Mouse (Mus musculus) urinary bladder, adult 2 months (tissue): ENCODE data around the gene Sltm. TPM values are rescaled to one million over a fixed set of nuclear protein-coding genes. Genes with fewer than 3 reads are reported as not detected.

Experiments used
- polyA plus RNA-seq: library from polyadenylated mRNA; depleted of rRNA; stranded (reverse); fragments of >200 nt; gene quantifications from 2 replicates; pipeline ENCODE4 v1.2.3, GENCODE M21; 2012; rRNA removed

Gene Sltm
- polyA plus RNA-seq, 1 experiment = 36.6 TPM

Other genes with a start within 250 kb of the Sltm start
- 3.1 and 4.1 TPM in 2 replicates for gene Ccnb2, start 121.2 kb upstream of the Sltm start, polyA plus RNA-seq
- 27.3 and 27.6 TPM in 2 replicates for gene Rnf111, start 39.0 kb upstream of the Sltm start, polyA plus RNA-seq
- gene Gm10642, start 113.5 kb downstream of the Sltm start, polyA plus RNA-seq = 1.5 and 1.7 TPM in 2 replicates
- gene Mindy2, start 114.4 kb downstream of the Sltm start, polyA plus RNA-seq = 16.0 and 16.5 TPM in 2 replicates
- 57.7 and 63.5 TPM in 2 replicates for gene Adam10, start 136.2 kb downstream of the Sltm start, polyA plus RNA-seq